Mouse (Mus musculus): ENCODE data around the gene Gm11032. TPM values are rescaled to one million over a fixed set of nuclear protein-coding genes. Genes with fewer than 3 reads are reported as not detected.

Gene Gm11032
- total and polyA plus RNA-seq, 2 experiments from 2014 or later, result not detected

DNA sequence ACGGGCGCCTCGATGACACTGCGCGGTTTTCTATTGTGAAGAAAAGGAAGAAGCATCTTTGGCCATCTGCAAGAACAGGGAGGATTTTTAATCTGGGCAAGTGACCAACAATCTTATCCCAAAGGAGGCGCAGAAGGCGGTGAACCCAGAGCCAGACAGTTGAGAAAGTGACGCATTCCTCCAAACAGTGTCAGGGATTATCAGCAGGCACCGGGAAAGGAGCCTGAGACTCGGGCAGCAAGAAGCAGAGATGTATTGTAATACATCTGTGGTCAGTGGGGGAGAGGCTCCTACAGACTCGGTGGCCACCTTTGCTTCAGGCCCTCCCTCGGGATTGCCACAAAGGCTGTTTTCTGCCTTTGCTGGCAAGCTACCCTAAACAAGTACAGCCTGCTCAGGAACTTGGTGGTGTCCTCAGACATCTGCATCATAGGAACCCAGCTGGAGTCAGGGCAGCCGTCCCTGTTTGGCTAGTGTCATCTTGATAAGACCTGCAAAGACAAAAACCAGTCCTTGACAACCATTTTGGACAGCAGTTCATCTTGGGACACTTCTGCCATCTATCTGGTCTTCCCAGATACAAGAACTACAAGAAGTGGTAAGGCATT, 738 bp downstream of the Gm11032 start:
- H3K4me3 ChIP-seq (ENCODE audit: low read depth, low read length), result no peak overlapping the region
- DNase-seq (ENCODE audit: low spot score), result no peak
- no peaks in the 10 kb centered on the region for H3K27me3 ChIP-seq (ENCODE audit: insufficient read depth, low read length)
- no peak overlapping the region for H3K27ac ChIP-seq (ENCODE audit: low read depth, low read length)
- no peaks in the 10 kb centered on the region for H3K4me1 ChIP-seq (ENCODE audit: insufficient read depth, low read length)
- WGBS, result 57% methylated on average over 13 of the region's 13 CpGs
- H3K9me3 ChIP-seq (ENCODE audit: low read length), result no peaks in the 10 kb centered on the region
- no peak overlapping the region for H3K4me2 ChIP-seq (ENCODE audit: low read depth, low read length, poor library complexity, severe bottlenecking)
- TF ChIP-seq CTCF (IDR thresholded peaks at IDR 0.05), result no peak
- ATAC-seq (ENCODE audit: low FRiP score), result no peak
- H3K36me3 ChIP-seq (ENCODE audit: insufficient read depth, low read length), result no peaks in the 10 kb centered on the region
- H3K9ac ChIP-seq (replicated peaks; ENCODE audit: low read length, poor library complexity, severe bottlenecking), result no peak overlapping the region

DNA sequence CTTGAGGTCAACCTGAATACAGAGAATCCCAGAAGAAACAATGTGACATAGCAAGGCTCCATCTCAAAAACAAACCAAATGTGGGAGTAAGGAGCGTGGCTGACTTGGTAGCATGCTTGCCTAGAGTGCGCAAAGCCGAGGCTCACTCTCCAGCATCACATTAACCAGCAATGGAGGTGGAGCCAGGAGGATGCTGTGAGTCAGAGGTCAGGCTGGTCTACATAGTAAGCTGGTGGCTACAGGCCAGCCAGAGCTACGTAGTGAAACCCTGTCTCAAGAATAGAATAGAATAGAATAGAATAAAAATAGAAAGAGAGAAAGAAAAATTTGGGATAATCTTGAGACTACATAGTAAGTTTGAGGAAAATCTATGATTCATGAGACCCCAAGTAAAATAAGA, 2.0 kb downstream of the Gm11032 start:
- DNase-seq (ENCODE audit: low spot score), result no peak
- H3K27me3 ChIP-seq (ENCODE audit: insufficient read depth, low read length), result no peaks in the 10 kb centered on the region
- H3K27ac ChIP-seq (ENCODE audit: low read depth, low read length), result no peak overlapping the region
- H3K4me2 ChIP-seq (ENCODE audit: low read depth, low read length, poor library complexity, severe bottlenecking), result no peak overlapping the region
- H3K9me3 ChIP-seq (ENCODE audit: low read length), result no peaks in the 10 kb centered on the region
- no peak overlapping the region for H3K4me3 ChIP-seq (ENCODE audit: low read depth, low read length)
- 79% methylated on average over 4 of the region's 4 CpGs for WGBS
- H3K36me3 ChIP-seq (ENCODE audit: insufficient read depth, low read length), result no peaks in the 10 kb centered on the region
- TF ChIP-seq CTCF (IDR thresholded peaks at IDR 0.05), result no peak
- no peak overlapping the region for H3K9ac ChIP-seq (replicated peaks; ENCODE audit: low read length, poor library complexity, severe bottlenecking)
- 0 out of 2 replicates have a peak, but pooled peaks cover 3% of the 10 kb centered on the region for H3K4me1 ChIP-seq (ENCODE audit: insufficient read depth, low read length)
- no peak for ATAC-seq (ENCODE audit: low FRiP score)

DNA sequence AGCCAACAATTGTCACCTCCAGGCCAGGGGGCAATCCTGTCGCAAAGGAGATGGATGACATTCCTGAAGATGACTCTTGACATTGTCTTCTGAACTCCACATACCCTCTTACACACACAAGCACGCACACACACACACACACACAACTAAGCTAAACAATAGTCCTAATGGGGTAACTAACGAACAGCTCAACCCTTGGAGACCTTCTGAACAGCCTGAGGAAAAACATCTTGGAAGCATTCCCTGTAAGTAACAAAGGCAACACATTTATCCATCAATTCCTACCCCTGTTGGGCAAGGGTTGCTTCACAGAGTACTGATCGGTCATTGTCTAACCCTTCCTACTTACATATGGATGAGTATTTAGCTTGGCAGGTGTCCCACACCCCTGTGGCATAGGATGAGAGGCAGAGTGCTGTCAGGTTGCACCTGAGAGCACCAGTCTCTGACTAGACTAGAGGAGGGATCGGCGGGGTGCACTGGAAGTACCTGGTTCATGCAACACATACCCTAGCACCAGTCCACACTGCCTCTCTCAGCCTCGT, 2.6 kb downstream of the Gm11032 start:
- no peak overlapping the region for H3K4me3 ChIP-seq (ENCODE audit: low read depth, low read length)
- H3K9ac ChIP-seq (replicated peaks; ENCODE audit: low read length, poor library complexity, severe bottlenecking), result no peak overlapping the region
- TF ChIP-seq CTCF (IDR thresholded peaks at IDR 0.05), result no peak
- 0 out of 2 replicates have a peak, but pooled peaks cover 3% of the 10 kb centered on the region for H3K4me1 ChIP-seq (ENCODE audit: insufficient read depth, low read length)
- no peak overlapping the region for H3K4me2 ChIP-seq (ENCODE audit: low read depth, low read length, poor library complexity, severe bottlenecking)
- no peak for ATAC-seq (ENCODE audit: low FRiP score)
- 74% methylated on average over 7 of the region's 7 CpGs for WGBS
- no peak overlapping the region for H3K27ac ChIP-seq (ENCODE audit: low read depth, low read length)
- no peak for DNase-seq (ENCODE audit: low spot score)
- no peaks in the 10 kb centered on the region for H3K27me3 ChIP-seq (ENCODE audit: insufficient read depth, low read length)
- no peaks in the 10 kb centered on the region for H3K9me3 ChIP-seq (ENCODE audit: low read length)
- no peaks in the 10 kb centered on the region for H3K36me3 ChIP-seq (ENCODE audit: insufficient read depth, low read length)

DNA sequence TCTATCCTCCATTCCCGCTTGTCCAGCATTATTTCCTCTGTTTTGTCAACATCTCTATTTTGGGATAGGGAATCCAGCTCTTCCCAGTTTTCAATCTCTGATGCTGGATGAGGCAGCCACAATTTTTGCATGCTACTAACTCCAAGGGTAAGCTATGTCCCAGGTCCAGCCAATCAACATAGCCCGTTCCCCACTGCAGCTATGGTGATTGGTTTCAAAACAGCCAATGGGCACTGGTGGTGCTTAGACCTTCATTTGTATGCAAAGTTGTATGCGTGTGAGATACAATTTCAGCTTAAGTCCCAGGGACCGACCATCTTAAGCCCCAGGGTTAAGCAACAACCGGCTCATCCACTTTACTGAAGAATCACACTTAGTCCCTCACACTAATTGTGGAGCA, 3.1 kb downstream of the Gm11032 start:
- H3K9me3 ChIP-seq (ENCODE audit: low read length), result no peaks in the 10 kb centered on the region
- H3K4me1 ChIP-seq (ENCODE audit: insufficient read depth, low read length), result 0 out of 2 replicates have a peak, but pooled peaks cover 3% of the 10 kb centered on the region
- no peaks in the 10 kb centered on the region for H3K36me3 ChIP-seq (ENCODE audit: insufficient read depth, low read length)
- peak; percentile 34; the same call in 1 of the 2 replicates for ATAC-seq (ENCODE audit: low FRiP score)
- H3K27me3 ChIP-seq (ENCODE audit: insufficient read depth, low read length), result no peaks in the 10 kb centered on the region
- H3K27ac ChIP-seq (ENCODE audit: low read depth, low read length), result no peak overlapping the region
- 45% methylated on average over 5 of the region's 5 CpGs for WGBS
- DNase-seq (ENCODE audit: low spot score), result no peak
- no peak overlapping the region for H3K4me3 ChIP-seq (ENCODE audit: low read depth, low read length)
- TF ChIP-seq CTCF (IDR thresholded peaks at IDR 0.05), result no peak
- no peak overlapping the region for H3K4me2 ChIP-seq (ENCODE audit: low read depth, low read length, poor library complexity, severe bottlenecking)
- no peak overlapping the region for H3K9ac ChIP-seq (replicated peaks; ENCODE audit: low read length, poor library complexity, severe bottlenecking)

DNA sequence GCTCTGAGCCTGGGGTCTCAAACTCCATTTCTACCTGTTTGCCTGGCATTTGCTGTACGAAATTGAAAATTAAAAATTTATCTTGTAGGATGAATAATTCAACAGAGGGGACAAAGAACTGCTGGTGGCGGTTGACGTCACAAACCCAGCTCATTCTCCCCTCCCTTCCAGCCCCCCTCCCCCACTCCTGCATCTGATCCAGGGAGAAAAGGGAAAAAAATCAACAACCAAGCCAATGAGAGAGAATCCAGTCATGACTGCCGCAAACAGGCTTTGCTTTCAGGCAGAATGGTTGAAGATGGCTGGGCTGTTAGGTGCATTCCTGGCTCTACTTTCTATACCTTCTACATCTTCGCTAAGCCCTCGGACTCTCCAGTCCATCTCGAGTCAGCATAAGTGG, 6.1 kb downstream of the Gm11032 start:
- ATAC-seq (ENCODE audit: low FRiP score) (peak; percentile 10; the same call in 1 of the 2 replicates), DNase-seq (ENCODE audit: low spot score) (no peak)
- Histone ChIP-seq H3K27ac (ENCODE audit: low read depth, low read length) (no peak overlapping the region), H3K4me3 (ENCODE audit: low read depth, low read length) (no peak overlapping the region), H3K4me1 (ENCODE audit: insufficient read depth, low read length) (0 out of 2 replicates have a peak, but pooled peaks cover 3% of the 10 kb centered on the region), H3K9me3 (ENCODE audit: low read length) (no peaks in the 10 kb centered on the region), H3K27me3 (ENCODE audit: insufficient read depth, low read length) (no peaks in the 10 kb centered on the region), H3K4me2 (ENCODE audit: low read depth, low read length, poor library complexity, severe bottlenecking) (no peak overlapping the region), H3K36me3 (ENCODE audit: insufficient read depth, low read length) (no peaks in the 10 kb centered on the region), H3K9ac (replicated peaks; ENCODE audit: low read length, poor library complexity, severe bottlenecking) (no peak overlapping the region)
- no peak for TF ChIP-seq CTCF (IDR thresholded peaks at IDR 0.05)
- WGBS, result 52% methylated on average over 7 of the region's 7 CpGs

DNA sequence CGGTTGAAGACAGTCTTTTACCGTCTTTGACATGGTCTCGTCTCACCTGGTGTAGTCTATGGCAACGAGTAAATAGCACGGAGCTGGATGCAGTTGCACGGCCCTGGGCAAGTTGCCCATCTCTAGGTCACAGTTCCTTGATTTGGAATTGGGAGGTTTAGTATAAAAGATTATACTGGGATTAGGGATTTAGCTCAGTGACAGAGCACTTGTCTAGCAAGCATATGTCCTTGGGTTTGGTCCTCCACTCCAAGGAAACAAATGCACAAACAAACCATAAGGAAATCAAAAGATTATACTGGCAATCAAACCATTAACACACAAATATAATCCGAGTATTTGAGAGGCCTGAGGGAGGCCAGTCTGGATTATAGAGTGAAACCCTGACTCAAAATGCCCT, 7.8 kb downstream of the Gm11032 start:
- no peak for TF ChIP-seq CTCF (IDR thresholded peaks at IDR 0.05)
- no peaks in the 10 kb centered on the region for H3K9me3 ChIP-seq (ENCODE audit: low read length)
- H3K27me3 ChIP-seq (ENCODE audit: insufficient read depth, low read length), result no peaks in the 10 kb centered on the region
- H3K4me3 ChIP-seq (ENCODE audit: low read depth, low read length), result no peak overlapping the region
- 59% methylated on average over 7 of the region's 7 CpGs for whole genome bisulfite sequencing
- H3K9ac ChIP-seq (replicated peaks; ENCODE audit: low read length, poor library complexity, severe bottlenecking), result no peak overlapping the region
- H3K4me2 ChIP-seq (ENCODE audit: low read depth, low read length, poor library complexity, severe bottlenecking), result no peak overlapping the region
- DNase-seq (ENCODE audit: low spot score), result no peak
- 0 out of 2 replicates have a peak, but pooled peaks cover 3% of the 10 kb centered on the region for H3K4me1 ChIP-seq (ENCODE audit: insufficient read depth, low read length)
- ATAC-seq (ENCODE audit: low FRiP score), result no peak
- H3K27ac ChIP-seq (ENCODE audit: low read depth, low read length), result no peak overlapping the region
- no peaks in the 10 kb centered on the region for H3K36me3 ChIP-seq (ENCODE audit: insufficient read depth, low read length)
